Mouse (Mus musculus) neural tube, embryonic 15.5 days (tissue): ENCODE results near the gene Gm13212. TPM values are rescaled to one million over a fixed set of nuclear protein-coding genes. Genes with fewer than 3 reads are reported as not detected.
"Not testable (repeated sequence)": the region's sequence is repeated elsewhere in the genome, so short reads cannot be mapped to it uniquely, and the experiment has no call there.

ENCODE experiments used
- ATAC-seq: fragments of 200-750 bp; cut with Nextera tagmentation; 2 replicates; pipeline ENCODE4 v1.8.0; 2017; ENCODE audit warnings: mild to moderate bottlenecking, moderate TSS enrichment, moderate library complexity; ENCODE audit not compliant: low FRiP score
- H3K27ac ChIP-seq: fragments of 300-500 bp; sonication (generic); replicated peaks from 2 replicates; pipeline ENCODE4 v1.5.1; 2015; ENCODE audit warnings: mild to moderate bottlenecking, inconsistent platforms
- H3K27me3 ChIP-seq: fragments of 300-500 bp; sonication (generic); replicated peaks from 2 replicates; pipeline ENCODE4 v1.6.1; 2015; ENCODE audit warnings: inconsistent platforms
- H3K36me3 ChIP-seq: fragments of 300-500 bp; sonication (generic); 2 replicates; pipeline ENCODE4 v1.6.1; 2015; ENCODE audit warnings: inconsistent platforms
- H3K4me1 ChIP-seq: fragments of 300-500 bp; sonication (generic); 2 replicates; pipeline ENCODE4 v1.6.1; 2015; ENCODE audit warnings: inconsistent platforms
- H3K4me2 ChIP-seq: fragments of 300-500 bp; sonication (generic); 2 replicates; pipeline ENCODE4 v1.6.1; 2015; ENCODE audit warnings: inconsistent platforms, mild to moderate bottlenecking, moderate library complexity
- H3K4me3 ChIP-seq: fragments of 300-500 bp; sonication (generic); replicated peaks from 2 replicates; pipeline ENCODE4 v1.5.1; 2015; ENCODE audit warnings: mild to moderate bottlenecking, inconsistent platforms
- H3K9ac ChIP-seq: fragments of 300-500 bp; sonication (generic); replicated peaks from 2 replicates; pipeline ENCODE4 v1.6.1; 2015; ENCODE audit warnings: mild to moderate bottlenecking, inconsistent platforms
- H3K9me3 ChIP-seq: fragments of 300-500 bp; sonication (generic); replicated peaks from 2 replicates; pipeline ENCODE4 v1.6.1; 2016; ENCODE audit warnings: inconsistent platforms
- whole genome bisulfite sequencing: fragments of 180-500 bp; shearing (Covaris S2); methylation state at CpG from one replicate; pipeline ENCODE4 v1.1.7; 2015; ENCODE audit warnings: mixed read lengths; 5-methylcytosine and 5-hydroxymethylcytosine counted together
- polyA plus RNA-seq: library from polyadenylated mRNA; unstranded; fragments of >200 nt; fragmentation: Nextera tagmentation; extraction: Ambion mirVana; gene quantifications from 2 replicates; pipeline ENCODE4 v1.2.1, GENCODE M21; 2015

Gene Gm13212
- polyA plus RNA-seq: 0.33 and 1.6 TPM in 2 replicates

DNA sequence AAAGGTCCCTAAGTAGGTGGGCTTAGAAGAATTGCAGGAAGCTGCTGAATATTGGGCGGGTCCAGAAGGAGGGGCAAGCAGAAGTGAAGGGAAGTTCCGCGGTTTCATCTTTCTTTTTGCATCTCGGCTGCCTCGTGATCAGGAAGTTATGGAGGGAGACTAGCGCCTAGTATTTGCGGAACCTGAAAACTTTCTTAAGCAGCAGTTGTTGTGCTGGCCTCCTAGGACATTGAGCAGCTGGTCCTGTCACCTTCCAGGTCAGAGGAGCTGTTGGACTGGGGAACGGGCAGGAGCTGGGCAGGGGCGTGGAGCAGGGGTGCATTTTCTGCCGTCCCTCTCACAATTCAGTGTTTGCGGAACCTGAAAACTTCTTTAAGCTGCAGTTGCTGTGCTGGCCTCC lies at the start of gene Gm13212:
Gene Gm13212 (plus strand): TSS at position 89 of the 400 bp plus-strand sequence.
- H3K27ac ChIP-seq, H3K4me3 ChIP-seq, ATAC-seq, H3K9me3 ChIP-seq, H3K9ac ChIP-seq, H3K4me1 ChIP-seq, H3K36me3 ChIP-seq, H3K27me3 ChIP-seq: not testable (repeated sequence)
- WGBS: 28% methylated on average over 11 of the region's 11 CpGs
- H3K4me2 ChIP-seq: peak within 1 kb of the TSS; percentile 26; the same call in 1 of the 2 replicates

GRCm38 (mm10) chr4:145543861-145544260 lies 41.1 kb upstream of the Gm13212 start:
- H3K9me3 ChIP-seq: peaks cover 21% of the 10 kb centered on the region; the same call in 1 of the 2 replicates
- H3K4me2 ChIP-seq, H3K27me3 ChIP-seq, H3K4me3 ChIP-seq, H3K27ac ChIP-seq, H3K36me3 ChIP-seq, ATAC-seq, H3K4me1 ChIP-seq, H3K9ac ChIP-seq: not testable (repeated sequence)
- WGBS: 79% methylated on average over 5 of the region's 5 CpGs

GRCm38 (mm10) chr4:145545106-145545505 lies 39.9 kb upstream of the Gm13212 start:
- ATAC-seq, H3K36me3 ChIP-seq, H3K4me2 ChIP-seq, H3K27ac ChIP-seq, H3K27me3 ChIP-seq, H3K4me3 ChIP-seq, H3K9ac ChIP-seq, H3K4me1 ChIP-seq: not testable (repeated sequence)
- H3K9me3 ChIP-seq: peaks cover 24% of the 10 kb centered on the region
- 28% methylated on average over 2 of the region's 2 CpGs for WGBS

GRCm38 (mm10) chr4:145545734-145546349 lies 39.1 kb upstream of the Gm13212 start:
- not testable (repeated sequence) for H3K9ac ChIP-seq, H3K36me3 ChIP-seq, H3K27me3 ChIP-seq, H3K4me3 ChIP-seq, H3K4me2 ChIP-seq, H3K4me1 ChIP-seq, ATAC-seq, H3K27ac ChIP-seq
- WGBS: 74% methylated on average over 6 of the region's 6 CpGs
- H3K9me3 ChIP-seq: peaks cover 24% of the 10 kb centered on the region

DNA sequence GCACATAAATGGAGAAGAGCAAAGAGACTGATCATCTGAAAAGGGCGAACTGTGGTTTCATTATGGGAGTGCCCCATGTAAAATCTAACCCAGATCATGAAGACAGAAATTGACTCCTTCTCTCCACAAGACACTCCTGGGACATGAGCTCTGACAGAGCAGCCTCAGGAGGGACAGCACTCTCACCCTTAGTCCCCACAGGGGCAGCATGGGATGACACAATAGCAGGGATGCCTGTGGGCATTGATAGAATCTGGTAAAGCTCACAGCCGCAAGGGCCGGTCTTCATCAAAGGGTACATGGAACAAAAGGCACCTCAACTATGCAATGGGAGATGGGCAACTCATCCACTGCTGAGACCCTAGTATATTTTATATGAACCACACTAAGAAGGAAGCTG lies 38.5 kb upstream of the Gm13212 start:
- whole genome bisulfite sequencing: 93% methylated on average over 3 of the region's 3 CpGs
- not testable (repeated sequence) for ATAC-seq

GRCm38 (mm10) chr4:145556680-145557079 lies 28.3 kb upstream of the Gm13212 start:
- Histone ChIP-seq H3K9ac (no peak overlapping the region), H3K4me2 (no peak overlapping the region), H3K27ac (no peak overlapping the region), H3K36me3 (no peaks in the 10 kb centered on the region), H3K4me3 (no peak overlapping the region), H3K4me1 (no peaks in the 10 kb centered on the region), H3K27me3 (no peaks in the 10 kb centered on the region), H3K9me3 (peaks cover 34% of the 10 kb centered on the region)
- 84% methylated on average over 1 of the region's 1 CpGs for WGBS
- no peak for ATAC-seq

More for the DNA sequence above, 38.5 kb upstream of the Gm13212 start:
- not testable (repeated sequence) for H3K4me3 ChIP-seq, H3K4me2 ChIP-seq, H3K4me1 ChIP-seq, H3K36me3 ChIP-seq, H3K27me3 ChIP-seq, H3K9ac ChIP-seq, H3K27ac ChIP-seq
- H3K9me3 ChIP-seq: peaks cover 21% of the 10 kb centered on the region

- Histone ChIP-seq H3K9me3 (peaks cover 29% of the 10 kb centered on the region; the same call in 1 of the 2 replicates), H3K9ac (no peak overlapping the region), H3K36me3 (no peaks in the 10 kb centered on the region), H3K4me2 (no peak overlapping the region), H3K27me3 (no peaks in the 10 kb centered on the region), H3K4me1 (no peaks in the 10 kb centered on the region), H3K4me3 (no peak overlapping the region), H3K27ac (no peak overlapping the region)
- WGBS: 42% methylated on average over 3 of the region's 3 CpGs
- ATAC-seq: no peak
Observed at GRCm38 (mm10) chr4:145559505-145560099, 25.4 kb upstream of the Gm13212 start.

- Histone ChIP-seq H3K9me3 (peaks cover 24% of the 10 kb centered on the region), H3K9ac (no peak overlapping the region), H3K4me2 (no peak overlapping the region), H3K4me3 (no peak overlapping the region), H3K36me3 (no peaks in the 10 kb centered on the region), H3K27ac (no peak overlapping the region), H3K27me3 (no peaks in the 10 kb centered on the region), H3K4me1 (no peaks in the 10 kb centered on the region)
- WGBS: 67% methylated on average over 3 of the region's 3 CpGs
- ATAC-seq: no peak
Observed at GRCm38 (mm10) chr4:145564111-145564821, 20.7 kb upstream of the Gm13212 start.

DNA sequence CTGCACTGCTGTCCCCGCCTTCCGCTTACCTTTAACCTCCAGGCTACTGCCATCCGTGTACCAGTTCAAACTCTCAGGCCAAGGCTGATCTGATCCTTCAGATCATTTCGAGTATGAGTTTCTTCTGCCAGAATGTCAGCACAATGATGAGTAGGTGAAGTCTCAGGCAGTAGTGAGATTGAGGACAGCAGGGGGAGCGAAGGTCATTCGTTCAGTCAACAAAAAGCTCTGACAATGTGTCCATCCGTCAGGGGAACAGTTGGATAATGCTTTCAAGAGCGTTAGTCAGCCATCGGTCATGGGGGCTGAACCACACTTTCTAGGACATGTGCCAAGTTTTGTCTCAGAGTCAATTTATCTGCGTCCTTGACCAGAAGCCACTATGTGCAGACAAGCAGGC lies 14.5 kb upstream of the Gm13212 start:
- H3K36me3 ChIP-seq, ATAC-seq, H3K27ac ChIP-seq, H3K4me1 ChIP-seq, H3K9ac ChIP-seq, H3K4me3 ChIP-seq, H3K4me2 ChIP-seq, H3K27me3 ChIP-seq: not testable (repeated sequence)
- WGBS: 90% methylated on average over 8 of the region's 10 CpGs
- peaks cover 13% of the 10 kb centered on the region for H3K9me3 ChIP-seq

- H3K27ac ChIP-seq, H3K4me1 ChIP-seq, H3K9ac ChIP-seq, H3K4me3 ChIP-seq, H3K36me3 ChIP-seq, ATAC-seq, H3K27me3 ChIP-seq, H3K4me2 ChIP-seq: not testable (repeated sequence)
- WGBS: 92% methylated on average over 8 of the region's 8 CpGs
- H3K9me3 ChIP-seq: peaks cover 13% of the 10 kb centered on the region; the same call in 1 of the 2 replicates
Observed at GRCm38 (mm10) chr4:145576623-145577022, 8.3 kb upstream of the Gm13212 start.

DNA sequence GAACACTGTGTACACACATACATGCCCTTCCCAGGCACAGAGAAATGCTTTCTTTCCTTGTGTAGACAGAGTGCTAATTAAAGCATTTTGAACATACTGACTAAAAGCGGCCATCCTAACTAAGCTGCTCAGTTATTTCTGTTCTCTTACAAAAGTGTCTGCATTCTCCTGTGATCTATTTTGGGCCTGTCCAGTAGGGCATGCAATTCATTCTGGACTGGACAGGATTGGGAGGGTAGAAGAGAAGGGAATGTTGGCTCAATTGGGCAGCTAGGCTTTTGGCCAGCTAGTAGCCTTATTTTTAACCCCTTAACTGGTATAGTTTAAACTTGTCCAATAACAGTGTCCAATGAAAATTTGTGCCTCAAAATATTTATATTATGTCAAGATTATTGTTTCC lies 4.6 kb upstream of the Gm13212 start:
- H3K27ac ChIP-seq, H3K4me3 ChIP-seq, H3K9ac ChIP-seq, H3K4me2 ChIP-seq, H3K9me3 ChIP-seq, H3K4me1 ChIP-seq, H3K27me3 ChIP-seq, H3K36me3 ChIP-seq, ATAC-seq: not testable (repeated sequence)
- WGBS: 91% methylated on average over 1 of the region's 1 CpGs

- H3K9me3 ChIP-seq, ATAC-seq, H3K4me1 ChIP-seq, H3K27ac ChIP-seq, H3K4me3 ChIP-seq, H3K27me3 ChIP-seq, H3K36me3 ChIP-seq, H3K9ac ChIP-seq, H3K4me2 ChIP-seq: not testable (repeated sequence)
- 76% methylated on average over 2 of the region's 2 CpGs for WGBS
Observed at GRCm38 (mm10) chr4:145586046-145586445, 1.1 kb downstream of the Gm13212 start.
